Mouse (Mus musculus): Measurements from ENCODE around the gene Nfya. TPM values are rescaled to one million over a fixed set of nuclear protein-coding genes. Genes with fewer than 3 reads are reported as not detected.

Gene Nfya
- polyA plus RNA-seq, 1 experiment from 2014 or later = 18.7 TPM

DNA sequence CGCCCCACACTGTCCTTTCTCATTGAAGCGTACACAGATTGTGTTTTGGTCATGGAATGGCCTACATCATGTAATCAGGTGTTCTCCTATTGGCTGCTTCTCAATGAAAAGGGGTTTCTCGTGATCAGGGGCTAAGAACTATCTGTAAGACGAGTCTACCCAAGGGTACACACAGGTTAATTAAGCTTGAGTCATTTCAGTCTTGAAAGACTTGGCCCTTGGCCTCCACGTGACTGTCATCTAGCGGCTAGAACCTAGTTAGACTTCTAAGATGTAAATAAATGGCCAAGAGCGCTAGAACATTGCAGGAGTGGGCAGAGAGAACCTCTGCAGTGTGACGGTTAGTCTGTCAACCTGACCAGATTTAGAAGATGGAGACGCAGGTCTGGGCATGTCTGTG, 14.5 kb upstream of the Nfya start:
- 88% methylated on average over 9 of the region's 9 CpGs for WGBS
- H3K36me3 ChIP-seq (ENCODE audit: control insufficient read depth, insufficient read depth, low read length) = no peaks in the 10 kb centered on the region
- peaks cover 23% of the 10 kb centered on the region for H3K4me1 ChIP-seq (replicated peaks; ENCODE audit: control insufficient read depth, insufficient read depth, low read length)

DNA sequence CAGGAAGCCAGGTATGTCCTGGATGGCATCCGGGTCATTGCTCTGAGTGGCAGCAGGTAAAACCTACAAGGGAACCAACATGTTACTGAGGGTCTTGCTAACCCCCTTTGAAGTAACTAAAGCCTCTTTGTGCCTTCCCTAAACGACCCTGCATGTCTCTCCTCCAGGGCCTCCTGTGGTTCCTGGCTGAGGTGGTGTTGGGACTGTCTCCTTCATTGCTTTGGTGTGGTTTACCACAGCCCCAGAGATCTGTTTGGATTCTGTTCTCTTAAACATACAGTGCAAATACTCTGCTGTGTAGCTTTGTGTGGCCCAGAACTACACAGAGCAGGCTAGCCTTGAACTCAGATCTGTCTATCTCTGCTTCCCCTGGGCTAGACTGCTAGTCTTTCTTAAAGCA, 9.9 kb upstream of the Nfya start:
- WGBS = 63% methylated on average over 2 of the region's 2 CpGs
- H3K4me2 ChIP-seq = no peak overlapping the region
- H3K9me3 ChIP-seq (ENCODE audit: control insufficient read depth, low read length) = no peaks in the 10 kb centered on the region
- peaks cover 11% of the 10 kb centered on the region for H3K36me3 ChIP-seq (ENCODE audit: control insufficient read depth, insufficient read depth, low read length)
- no peak overlapping the region for H3K9ac ChIP-seq (ENCODE audit: low read depth, low read length)
- peaks cover 21% of the 10 kb centered on the region for H3K4me1 ChIP-seq (replicated peaks; ENCODE audit: control insufficient read depth, insufficient read depth, low read length)
- no peak overlapping the region for H3K27ac ChIP-seq (ENCODE audit: low read depth, low read length)
- no peak for DNase-seq (ENCODE audit: low spot score)
- H3K27me3 ChIP-seq (replicated peaks; ENCODE audit: control insufficient read depth, insufficient read depth, low read length) = no peaks in the 10 kb centered on the region
- H3K4me3 ChIP-seq (ENCODE audit: low read depth, low read length) = no peak overlapping the region
- ATAC-seq (replicated peaks; ENCODE audit: low FRiP score) = no peak

More for the DNA sequence above, 14.5 kb upstream of the Nfya start:
- H3K27me3 ChIP-seq (replicated peaks; ENCODE audit: control insufficient read depth, insufficient read depth, low read length) = no peaks in the 10 kb centered on the region
- no peak overlapping the region for H3K9ac ChIP-seq (ENCODE audit: low read depth, low read length)
- H3K9me3 ChIP-seq (ENCODE audit: control insufficient read depth, low read length) = no peaks in the 10 kb centered on the region
- ATAC-seq (replicated peaks; ENCODE audit: low FRiP score) (no peak), DNase-seq (ENCODE audit: low spot score) (no peak)
- no peak overlapping the region for H3K4me3 ChIP-seq (ENCODE audit: low read depth, low read length)
- H3K4me2 ChIP-seq = no peak overlapping the region
- no peak overlapping the region for H3K27ac ChIP-seq (ENCODE audit: low read depth, low read length)

DNA sequence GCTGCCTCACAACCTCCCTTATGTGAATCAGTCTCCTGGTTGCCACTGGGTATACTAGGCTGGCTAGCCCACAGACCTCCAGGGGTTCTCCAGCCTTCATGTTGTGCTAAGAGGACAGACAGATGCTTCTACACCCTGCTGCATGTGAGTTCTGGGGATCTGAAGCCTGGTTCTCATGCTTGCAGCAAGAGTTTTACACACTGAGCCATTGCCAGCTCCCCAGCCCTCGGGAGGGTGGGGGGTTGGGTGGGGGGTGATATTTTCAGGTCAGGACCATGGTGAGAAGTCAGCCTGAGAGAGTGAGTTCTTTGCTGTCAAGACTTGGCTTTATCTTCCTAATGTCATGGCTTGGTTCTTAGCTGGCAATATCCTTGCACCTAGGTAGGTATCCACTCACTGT, 9.1 kb upstream of the Nfya start:
- H3K4me2 ChIP-seq = peak overlapping the region; percentile 53
- ATAC-seq (replicated peaks; ENCODE audit: low FRiP score) (no peak), DNase-seq (ENCODE audit: low spot score) (no peak)
- peak overlapping the region; percentile 19; the same call in 1 of the 2 replicates for H3K27ac ChIP-seq (ENCODE audit: low read depth, low read length)
- 64% methylated on average over 1 of the region's 1 CpGs for WGBS
- H3K36me3 ChIP-seq (ENCODE audit: control insufficient read depth, insufficient read depth, low read length) = peaks cover 15% of the 10 kb centered on the region
- 0 out of 2 replicates have a peak overlapping the region, but pooled peaks have one; percentile 0 for H3K9ac ChIP-seq (ENCODE audit: low read depth, low read length)
- no peaks in the 10 kb centered on the region for H3K9me3 ChIP-seq (ENCODE audit: control insufficient read depth, low read length)
- no peak overlapping the region for H3K4me3 ChIP-seq (ENCODE audit: low read depth, low read length)
- H3K27me3 ChIP-seq (replicated peaks; ENCODE audit: control insufficient read depth, insufficient read depth, low read length) = no peaks in the 10 kb centered on the region
- H3K4me1 ChIP-seq (replicated peaks; ENCODE audit: control insufficient read depth, insufficient read depth, low read length) = peaks cover 21% of the 10 kb centered on the region

DNA sequence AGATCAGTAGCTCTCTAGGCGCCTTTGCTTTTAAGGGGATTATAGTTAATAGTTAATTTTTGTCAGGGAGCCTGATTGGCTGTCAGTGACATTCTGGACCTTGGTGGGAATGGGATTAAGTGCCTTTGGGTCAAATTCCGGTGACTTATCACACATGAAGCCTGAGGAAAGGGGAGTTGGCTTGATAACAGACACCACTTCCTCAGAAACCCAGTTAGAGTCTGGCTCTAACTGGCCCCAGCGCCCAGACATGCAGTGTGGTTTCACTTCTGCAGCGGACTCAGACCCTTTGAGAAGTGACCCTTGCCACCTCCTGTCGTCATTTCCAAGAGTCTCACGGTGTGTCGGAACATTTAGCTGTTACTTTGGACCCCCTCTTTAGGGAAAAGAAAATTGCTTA, 8.5 kb upstream of the Nfya start:
- Histone ChIP-seq H3K4me1 (replicated peaks; ENCODE audit: control insufficient read depth, insufficient read depth, low read length) (peaks cover 21% of the 10 kb centered on the region), H3K9ac (ENCODE audit: low read depth, low read length) (0 out of 2 replicates have a peak overlapping the region, but pooled peaks have one; percentile 0), H3K27ac (ENCODE audit: low read depth, low read length) (no peak overlapping the region; the same call in 1 of the 2 replicates), H3K4me3 (ENCODE audit: low read depth, low read length) (peak overlapping the region; percentile 18; the same call in 1 of the 2 replicates), H3K27me3 (replicated peaks; ENCODE audit: control insufficient read depth, insufficient read depth, low read length) (no peaks in the 10 kb centered on the region), H3K4me2 (peak overlapping the region; percentile 53), H3K9me3 (ENCODE audit: control insufficient read depth, low read length) (no peaks in the 10 kb centered on the region), H3K36me3 (ENCODE audit: control insufficient read depth, insufficient read depth, low read length) (peaks cover 15% of the 10 kb centered on the region)
- WGBS = 34% methylated on average over 7 of the region's 7 CpGs
- DNase-seq (ENCODE audit: low spot score) (no peak), ATAC-seq (replicated peaks; ENCODE audit: low FRiP score) (peak; percentile 60)

DNA sequence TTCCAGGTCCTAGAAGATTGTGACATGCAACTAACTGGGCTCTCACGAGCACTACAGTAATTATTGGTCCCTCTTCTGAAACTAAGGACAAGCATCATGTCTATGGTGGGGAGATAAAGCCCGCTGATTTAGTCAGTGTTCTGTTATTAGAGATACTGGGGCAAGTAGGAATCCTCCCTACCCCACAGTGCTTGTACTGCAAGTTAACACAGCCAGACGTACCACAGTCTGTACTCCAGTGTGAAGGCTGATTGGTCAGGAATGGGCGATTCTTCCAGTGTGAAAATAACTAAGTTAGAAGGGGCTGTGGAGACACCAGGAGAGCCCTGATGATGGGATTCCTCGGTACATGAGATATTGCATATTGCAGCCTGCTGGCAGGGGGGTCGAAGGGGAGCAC, 7.8 kb upstream of the Nfya start:
- peaks cover 15% of the 10 kb centered on the region for H3K36me3 ChIP-seq (ENCODE audit: control insufficient read depth, insufficient read depth, low read length)
- DNase-seq (ENCODE audit: low spot score) = no peak

DNA sequence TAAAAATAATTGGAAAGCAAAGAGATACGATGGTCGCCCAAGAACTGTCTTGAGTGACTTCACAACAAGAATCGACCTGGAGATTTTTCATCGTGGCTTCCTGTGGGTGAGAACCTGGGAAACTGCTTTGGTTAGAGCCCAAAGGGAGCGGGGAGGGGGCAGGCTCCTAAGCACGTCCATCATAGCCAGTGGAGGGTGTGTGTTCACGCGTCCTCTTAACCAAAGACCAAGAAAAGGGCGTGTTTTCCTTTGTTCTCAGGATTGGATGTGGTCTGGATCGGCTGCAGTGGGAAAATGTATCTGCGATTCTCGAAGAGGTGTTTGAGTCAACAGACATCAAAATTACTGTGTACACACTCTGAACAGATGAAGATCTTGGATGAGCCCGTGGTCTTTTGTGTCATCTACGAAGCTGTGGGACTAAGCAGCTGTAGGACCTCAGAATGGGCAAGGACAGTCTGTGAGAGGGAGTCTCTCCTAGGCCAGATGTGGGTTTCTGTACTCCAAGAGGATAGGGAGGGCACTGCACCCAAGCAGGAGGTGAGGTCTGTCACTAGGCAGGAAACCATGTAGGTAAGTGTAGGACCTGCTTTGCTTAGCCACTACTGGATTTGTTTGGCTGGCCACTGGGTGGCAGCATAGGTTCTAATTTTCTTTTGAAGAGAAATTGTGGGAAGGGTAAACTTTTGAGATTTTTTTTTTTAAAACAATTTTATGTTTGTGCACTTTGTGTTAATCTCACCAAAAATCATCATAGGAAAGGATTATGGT, 6.9 kb upstream of the Nfya start:
- Histone ChIP-seq H3K4me2 (no peak overlapping the region), H3K4me1 (replicated peaks; ENCODE audit: control insufficient read depth, insufficient read depth, low read length) (peaks cover 25% of the 10 kb centered on the region), H3K9ac (ENCODE audit: low read depth, low read length) (no peak overlapping the region), H3K36me3 (ENCODE audit: control insufficient read depth, insufficient read depth, low read length) (peaks cover 20% of the 10 kb centered on the region), H3K4me3 (ENCODE audit: low read depth, low read length) (no peak overlapping the region), H3K27me3 (replicated peaks; ENCODE audit: control insufficient read depth, insufficient read depth, low read length) (no peaks in the 10 kb centered on the region), H3K27ac (ENCODE audit: low read depth, low read length) (no peak overlapping the region), H3K9me3 (ENCODE audit: control insufficient read depth, low read length) (no peaks in the 10 kb centered on the region)
- peak; percentile 69 for ATAC-seq (replicated peaks; ENCODE audit: low FRiP score)
- DNase-seq (ENCODE audit: low spot score) = no peak
- WGBS = 87% methylated on average over 14 of the region's 14 CpGs

More for the DNA sequence above, 7.8 kb upstream of the Nfya start:
- Histone ChIP-seq H3K27me3 (replicated peaks; ENCODE audit: control insufficient read depth, insufficient read depth, low read length) (no peaks in the 10 kb centered on the region), H3K9me3 (ENCODE audit: control insufficient read depth, low read length) (no peaks in the 10 kb centered on the region), H3K27ac (ENCODE audit: low read depth, low read length) (peak overlapping the region; percentile 48; the same call in 1 of the 2 replicates), H3K4me2 (peak overlapping the region; percentile 53; the same call in 1 of the 2 replicates), H3K9ac (ENCODE audit: low read depth, low read length) (no peak overlapping the region), H3K4me3 (ENCODE audit: low read depth, low read length) (no peak overlapping the region), H3K4me1 (replicated peaks; ENCODE audit: control insufficient read depth, insufficient read depth, low read length) (peaks cover 21% of the 10 kb centered on the region)
- peak; percentile 58 for ATAC-seq (replicated peaks; ENCODE audit: low FRiP score)
- 60% methylated on average over 6 of the region's 6 CpGs for WGBS

DNA sequence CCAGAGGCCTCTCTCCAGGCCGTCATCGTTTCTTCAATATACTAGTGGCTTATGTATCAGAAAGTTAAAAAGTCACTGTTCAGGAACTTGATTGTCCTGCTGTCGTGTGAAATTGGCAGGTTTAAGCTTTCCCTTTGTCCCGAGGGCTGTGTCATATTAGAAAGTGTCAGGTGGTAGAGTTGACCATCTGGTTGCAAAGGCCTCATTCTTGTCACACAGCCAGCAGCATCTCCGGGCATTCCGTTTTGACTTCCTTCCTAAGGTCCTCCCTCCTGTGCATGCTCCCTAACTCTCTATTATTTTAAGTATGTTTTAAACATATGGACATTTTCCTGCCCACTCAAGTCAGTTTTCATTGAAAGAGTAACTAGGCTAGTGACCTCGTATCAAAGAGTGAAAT, 6.3 kb upstream of the Nfya start:
- H3K27me3 ChIP-seq (replicated peaks; ENCODE audit: control insufficient read depth, insufficient read depth, low read length) = no peaks in the 10 kb centered on the region
- 87% methylated on average over 7 of the region's 7 CpGs for WGBS
- ATAC-seq (replicated peaks; ENCODE audit: low FRiP score) = no peak
- H3K36me3 ChIP-seq (ENCODE audit: control insufficient read depth, insufficient read depth, low read length) = peaks cover 20% of the 10 kb centered on the region
- H3K4me2 ChIP-seq = no peak overlapping the region
- H3K9me3 ChIP-seq (ENCODE audit: control insufficient read depth, low read length) = no peaks in the 10 kb centered on the region
- no peak overlapping the region for H3K4me3 ChIP-seq (ENCODE audit: low read depth, low read length)
- H3K4me1 ChIP-seq (replicated peaks; ENCODE audit: control insufficient read depth, insufficient read depth, low read length) = peaks cover 31% of the 10 kb centered on the region
- DNase-seq (ENCODE audit: low spot score) = no peak
- no peak overlapping the region for H3K9ac ChIP-seq (ENCODE audit: low read depth, low read length)
- no peak overlapping the region for H3K27ac ChIP-seq (ENCODE audit: low read depth, low read length)

DNA sequence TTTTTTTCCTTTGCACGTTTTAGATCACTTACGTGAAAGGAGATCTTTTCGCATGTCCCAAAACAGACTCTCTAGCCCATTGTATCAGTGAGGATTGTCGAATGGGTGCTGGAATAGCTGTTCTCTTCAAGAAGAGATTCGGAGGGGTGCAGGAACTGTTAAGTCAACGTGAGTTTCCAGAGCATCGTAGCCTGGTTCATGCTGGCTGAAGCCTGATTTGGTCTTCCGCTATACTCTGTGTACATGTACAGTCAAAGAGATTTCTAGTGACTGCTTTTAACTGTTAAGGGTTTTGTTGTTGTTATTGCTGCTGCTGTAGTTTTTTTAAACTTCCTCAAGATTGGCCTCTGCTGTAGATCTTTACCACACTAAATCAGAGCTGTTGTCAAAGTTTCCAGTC, 1.5 kb upstream of the Nfya start:
- DNase-seq (ENCODE audit: low spot score) (no peak), ATAC-seq (replicated peaks; ENCODE audit: low FRiP score) (no peak)
- WGBS = 58% methylated on average over 8 of the region's 8 CpGs
- Histone ChIP-seq H3K27ac (ENCODE audit: low read depth, low read length) (peak overlapping the region; percentile 99; the same call in 1 of the 2 replicates), H3K27me3 (replicated peaks; ENCODE audit: control insufficient read depth, insufficient read depth, low read length) (no peaks in the 10 kb centered on the region), H3K9me3 (ENCODE audit: control insufficient read depth, low read length) (no peaks in the 10 kb centered on the region), H3K4me1 (replicated peaks; ENCODE audit: control insufficient read depth, insufficient read depth, low read length) (peaks cover 21% of the 10 kb centered on the region), H3K36me3 (ENCODE audit: control insufficient read depth, insufficient read depth, low read length) (peaks cover 20% of the 10 kb centered on the region), H3K4me3 (ENCODE audit: low read depth, low read length) (peak overlapping the region; percentile 85), H3K9ac (ENCODE audit: low read depth, low read length) (peak overlapping the region; percentile 97), H3K4me2 (peak overlapping the region; percentile 86)

DNA sequence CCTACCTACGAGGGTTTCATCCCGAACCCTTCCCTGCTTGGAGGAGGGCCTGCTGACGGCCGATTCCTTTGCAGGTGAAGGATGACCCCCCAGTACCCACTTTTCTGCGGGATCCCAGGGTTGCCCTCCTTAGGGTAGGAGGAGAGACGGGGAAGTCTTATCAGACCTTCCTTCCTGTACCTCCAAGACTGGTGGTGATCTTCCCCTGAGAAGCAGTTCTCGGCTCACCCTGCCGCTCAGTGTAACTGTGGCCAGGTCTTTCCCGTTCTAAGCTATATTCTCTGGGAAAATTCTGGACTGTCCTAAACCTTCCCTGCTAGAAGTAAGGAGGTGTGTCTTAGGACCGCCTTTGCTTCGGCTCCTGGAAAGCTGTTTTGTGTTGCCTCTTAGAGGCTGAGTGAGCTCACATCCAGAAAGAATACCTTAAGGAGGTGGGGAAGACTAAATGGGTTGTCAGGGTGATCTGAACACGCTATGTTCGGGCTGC, 636 bp upstream of the Nfya start:
- Histone ChIP-seq H3K9me3 (ENCODE audit: control insufficient read depth, low read length) (no peaks in the 10 kb centered on the region), H3K27ac (ENCODE audit: low read depth, low read length) (peak overlapping the region; percentile 99), H3K9ac (ENCODE audit: low read depth, low read length) (peak overlapping the region; percentile 97), H3K36me3 (ENCODE audit: control insufficient read depth, insufficient read depth, low read length) (peaks cover 13% of the 10 kb centered on the region), H3K4me2 (peak overlapping the region; percentile 86), H3K27me3 (replicated peaks; ENCODE audit: control insufficient read depth, insufficient read depth, low read length) (no peaks in the 10 kb centered on the region), H3K4me3 (ENCODE audit: low read depth, low read length) (peak overlapping the region; percentile 85), H3K4me1 (replicated peaks; ENCODE audit: control insufficient read depth, insufficient read depth, low read length) (peaks cover 25% of the 10 kb centered on the region)
- DNase-seq (ENCODE audit: low spot score) = no peak
- ATAC-seq (replicated peaks; ENCODE audit: low FRiP score) = peak; percentile 54
- 1% methylated on average over 13 of the region's 13 CpGs for WGBS

Measured in liver, embryonic 11.5 days (tissue).